Mouse (Mus musculus): ENCODE measurements around the gene Snapc4. TPM values are rescaled to one million over a fixed set of nuclear protein-coding genes. Genes with fewer than 3 reads are reported as not detected.

Snapc4 gene
- polyA plus RNA-seq, 1 experiment from 2014 or later: 7.4 TPM

- no peak for DNase-seq (ENCODE audit: low spot score)
- Histone ChIP-seq H3K36me3 (ENCODE audit: control insufficient read depth, insufficient read depth, low read length) (peaks cover 4% of the 10 kb centered on the region; the same call in 1 of the 2 replicates), H3K4me1 (replicated peaks; ENCODE audit: control insufficient read depth, insufficient read depth) (no peaks in the 10 kb centered on the region), H3K9ac (ENCODE audit: low read length) (no peak overlapping the region), H3K9me3 (ENCODE audit: control insufficient read depth, low read length) (no peaks in the 10 kb centered on the region), H3K27me3 (ENCODE audit: control insufficient read depth, insufficient read depth, low read length) (no peaks in the 10 kb centered on the region), H3K4me2 (replicated peaks; ENCODE audit: low read depth) (no peak overlapping the region), H3K27ac (replicated peaks) (0 out of 2 replicates have a peak overlapping the region, but pooled peaks have one; percentile 8), H3K4me3 (ENCODE audit: low read depth, low read length) (no peak overlapping the region)
- TF ChIP-seq CTCF (IDR thresholded peaks at IDR 0.05; ENCODE audit: low read depth): no peak
- TF ChIP-seq EP300 (optimal IDR thresholded peaks at IDR 0.05): no peak
- no peak for ATAC-seq (ENCODE audit: low FRiP score, low TSS enrichment)
- 76% methylated on average over 6 of the region's 6 CpGs for WGBS
These were observed 20.5 kb downstream of the Snapc4 start for GRCm38 (mm10) chr2:26359983-26360382.

- Histone ChIP-seq H3K9me3 (ENCODE audit: control insufficient read depth, low read length) (no peaks in the 10 kb centered on the region), H3K4me2 (replicated peaks; ENCODE audit: low read depth) (no peak overlapping the region), H3K27ac (replicated peaks) (no peak overlapping the region), H3K9ac (ENCODE audit: low read length) (no peak overlapping the region), H3K27me3 (ENCODE audit: control insufficient read depth, insufficient read depth, low read length) (no peaks in the 10 kb centered on the region), H3K4me1 (replicated peaks; ENCODE audit: control insufficient read depth, insufficient read depth) (no peaks in the 10 kb centered on the region), H3K4me3 (ENCODE audit: low read depth, low read length) (no peak overlapping the region), H3K36me3 (ENCODE audit: control insufficient read depth, insufficient read depth, low read length) (peaks cover 4% of the 10 kb centered on the region; the same call in 1 of the 2 replicates)
- WGBS: 84% methylated on average over 13 of the region's 13 CpGs
- DNase-seq (ENCODE audit: low spot score) (no peak), ATAC-seq (ENCODE audit: low FRiP score, low TSS enrichment) (no peak)
- TF ChIP-seq CTCF (IDR thresholded peaks at IDR 0.05; ENCODE audit: low read depth): no peak
- no peak for TF ChIP-seq EP300 (optimal IDR thresholded peaks at IDR 0.05)
These were observed 21.7 kb downstream of the Snapc4 start for GRCm38 (mm10) chr2:26358667-26359320.

- H3K36me3 ChIP-seq (ENCODE audit: control insufficient read depth, insufficient read depth, low read length): no peaks in the 10 kb centered on the region
- WGBS: 38% methylated on average over 15 of the region's 15 CpGs
These were observed 23.0 kb downstream of the Snapc4 start for GRCm38 (mm10) chr2:26357484-26357883.

GRCm38 (mm10) chr2:26356678-26357077 is 23.8 kb downstream of the Snapc4 start:
- DNase-seq (ENCODE audit: low spot score) (no peak), ATAC-seq (ENCODE audit: low FRiP score, low TSS enrichment) (no peak)
- no peaks in the 10 kb centered on the region for H3K27me3 ChIP-seq (ENCODE audit: control insufficient read depth, insufficient read depth, low read length)
- TF ChIP-seq EP300 (optimal IDR thresholded peaks at IDR 0.05) (no peak), CTCF (IDR thresholded peaks at IDR 0.05; ENCODE audit: low read depth) (no peak)
- no peaks in the 10 kb centered on the region; the same call in 1 of the 2 replicates for H3K4me1 ChIP-seq (replicated peaks; ENCODE audit: control insufficient read depth, insufficient read depth)
- 72% methylated on average over 7 of the region's 7 CpGs for WGBS
- H3K27ac ChIP-seq (replicated peaks): no peak overlapping the region
- H3K4me2 ChIP-seq (replicated peaks; ENCODE audit: low read depth): no peak overlapping the region
- no peak overlapping the region for H3K4me3 ChIP-seq (ENCODE audit: low read depth, low read length)
- H3K9ac ChIP-seq (ENCODE audit: low read length): no peak overlapping the region
- H3K9me3 ChIP-seq (ENCODE audit: control insufficient read depth, low read length): no peaks in the 10 kb centered on the region
- H3K36me3 ChIP-seq (ENCODE audit: control insufficient read depth, insufficient read depth, low read length): no peaks in the 10 kb centered on the region

More at GRCm38 (mm10) chr2:26357484-26357883, 23.0 kb downstream of the Snapc4 start:
- no peak overlapping the region for H3K4me3 ChIP-seq (ENCODE audit: low read depth, low read length)
- no peak overlapping the region for H3K27ac ChIP-seq (replicated peaks)
- H3K4me2 ChIP-seq (replicated peaks; ENCODE audit: low read depth): no peak overlapping the region
- no peaks in the 10 kb centered on the region for H3K27me3 ChIP-seq (ENCODE audit: control insufficient read depth, insufficient read depth, low read length)
- TF ChIP-seq CTCF (IDR thresholded peaks at IDR 0.05; ENCODE audit: low read depth) (peak; percentile 68), EP300 (optimal IDR thresholded peaks at IDR 0.05) (no peak)
- H3K9ac ChIP-seq (ENCODE audit: low read length): no peak overlapping the region
- ATAC-seq (ENCODE audit: low FRiP score, low TSS enrichment) (peak; percentile 63), DNase-seq (ENCODE audit: low spot score) (peak; percentile 75)
- H3K4me1 ChIP-seq (replicated peaks; ENCODE audit: control insufficient read depth, insufficient read depth): no peaks in the 10 kb centered on the region; the same call in 1 of the 2 replicates
- H3K9me3 ChIP-seq (ENCODE audit: control insufficient read depth, low read length): no peaks in the 10 kb centered on the region

- DNase-seq (ENCODE audit: low spot score) (no peak), ATAC-seq (ENCODE audit: low FRiP score, low TSS enrichment) (no peak)
- Histone ChIP-seq H3K27me3 (ENCODE audit: control insufficient read depth, insufficient read depth, low read length) (no peaks in the 10 kb centered on the region), H3K4me1 (replicated peaks; ENCODE audit: control insufficient read depth, insufficient read depth) (no peaks in the 10 kb centered on the region; the same call in 1 of the 2 replicates), H3K27ac (replicated peaks) (no peak overlapping the region), H3K4me3 (ENCODE audit: low read depth, low read length) (no peak overlapping the region), H3K36me3 (ENCODE audit: control insufficient read depth, insufficient read depth, low read length) (no peaks in the 10 kb centered on the region), H3K9me3 (ENCODE audit: control insufficient read depth, low read length) (no peaks in the 10 kb centered on the region), H3K4me2 (replicated peaks; ENCODE audit: low read depth) (no peak overlapping the region), H3K9ac (ENCODE audit: low read length) (no peak overlapping the region)
- TF ChIP-seq EP300 (optimal IDR thresholded peaks at IDR 0.05): no peak
- WGBS: 84% methylated on average over 4 of the region's 4 CpGs
These were observed 24.2 kb downstream of the Snapc4 start for GRCm38 (mm10) chr2:26356231-26356630.

- Histone ChIP-seq H3K36me3 (ENCODE audit: control insufficient read depth, insufficient read depth, low read length) (no peaks in the 10 kb centered on the region), H3K4me3 (ENCODE audit: low read depth, low read length) (no peak overlapping the region), H3K9ac (ENCODE audit: low read length) (no peak overlapping the region), H3K9me3 (ENCODE audit: control insufficient read depth, low read length) (no peaks in the 10 kb centered on the region), H3K4me2 (replicated peaks; ENCODE audit: low read depth) (no peak overlapping the region), H3K27ac (replicated peaks) (no peak overlapping the region), H3K4me1 (replicated peaks; ENCODE audit: control insufficient read depth, insufficient read depth) (no peaks in the 10 kb centered on the region; the same call in 1 of the 2 replicates), H3K27me3 (ENCODE audit: control insufficient read depth, insufficient read depth, low read length) (no peaks in the 10 kb centered on the region)
- 86% methylated on average over 4 of the region's 4 CpGs for WGBS
- TF ChIP-seq EP300 (optimal IDR thresholded peaks at IDR 0.05) (no peak), CTCF (IDR thresholded peaks at IDR 0.05; ENCODE audit: low read depth) (no peak)
- DNase-seq (ENCODE audit: low spot score): no peak
- no peak for ATAC-seq (ENCODE audit: low FRiP score, low TSS enrichment)
These were observed 26.1 kb downstream of the Snapc4 start for GRCm38 (mm10) chr2:26354401-26354800.
